Mouse (Mus musculus) stomach, postnatal 0 days (tissue): ENCODE data around the gene Cygb. TPM values are rescaled to one million over a fixed set of nuclear protein-coding genes. Genes with fewer than 3 reads are reported as not detected.

Experiments used
- ATAC-seq: fragments of 200-750 bp; cut with Nextera tagmentation; 2 replicates; pipeline ENCODE4 v1.8.0; 2017; ENCODE audit not compliant: low FRiP score, low TSS enrichment
- DNase-seq: peaks from one replicate; pipeline ENCODE4 v3.0.0-alpha.2; 2016; ENCODE audit warnings: low spot score
- H3K27ac ChIP-seq: fragments of 300-500 bp; sonication (generic); replicated peaks from 2 replicates; pipeline ENCODE4 v1.5.1; 2014; ENCODE audit warnings: mild to moderate bottlenecking, control low read depth
- H3K27me3 ChIP-seq: fragments of 300-500 bp; sonication (generic); 2 replicates; pipeline ENCODE4 v1.6.1; 2014; ENCODE audit warnings: low read length; ENCODE audit not compliant: control insufficient read depth, insufficient read depth
- H3K36me3 ChIP-seq: fragments of 300-500 bp; sonication (generic); 2 replicates; pipeline ENCODE4 v1.6.1; 2014; ENCODE audit warnings: low read length, mixed read lengths; ENCODE audit not compliant: control insufficient read depth, insufficient read depth
- H3K4me1 ChIP-seq: fragments of 300-500 bp; sonication (generic); replicated peaks from 2 replicates; pipeline ENCODE4 v1.6.1; 2014; ENCODE audit warnings: antibody characterized with exemption; ENCODE audit not compliant: control insufficient read depth, insufficient read depth
- H3K4me2 ChIP-seq: fragments of 300-500 bp; sonication (generic); replicated peaks from 2 replicates; pipeline ENCODE4 v1.6.1; 2014; ENCODE audit warnings: low read depth, mild to moderate bottlenecking, control low read depth, moderate library complexity
- H3K4me3 ChIP-seq: fragments of 300-500 bp; sonication (generic); 2 replicates; pipeline ENCODE4 v1.5.1; 2014; ENCODE audit warnings: low read depth, low read length, control low read depth
- H3K9ac ChIP-seq: fragments of 300-500 bp; sonication (generic); 2 replicates; pipeline ENCODE4 v1.6.1; 2014; ENCODE audit warnings: mild to moderate bottlenecking, low read length, control low read depth, mixed read lengths
- H3K9me3 ChIP-seq: fragments of 300-500 bp; sonication (generic); 2 replicates; pipeline ENCODE4 v1.6.1; 2016; ENCODE audit warnings: low read length; ENCODE audit not compliant: control insufficient read depth
- CTCF ChIP-seq: IDR thresholded peaks from 2 replicates; pipeline ENCODE4 v1.5.1; 2016; ENCODE audit warnings: antibody characterized with exemption, low read depth, mild to moderate bottlenecking, moderate library complexity
- EP300 ChIP-seq: optimal IDR thresholded peaks from 2 replicates; pipeline ENCODE3; 2016; ENCODE audit warnings: antibody characterized with exemption
- WGBS: fragments of 180-500 bp; shearing (Covaris S2); extraction: QIAGEN DNeasy Blood & Tissue Kit; methylation state at CpG from one replicate; pipeline ENCODE4 v1.1.7; 2014; 5-methylcytosine and 5-hydroxymethylcytosine counted together
- polyA plus RNA-seq: library from polyadenylated mRNA; unstranded; fragments of >200 nt; fragmentation: Nextera tagmentation; extraction: Ambion mirVana; gene quantifications from 2 replicates; pipeline ENCODE4 v1.2.1, GENCODE M21; 2015

The Cygb gene
- polyA plus RNA-seq, 1 experiment from 2014 or later = 22.2 TPM

DNA sequence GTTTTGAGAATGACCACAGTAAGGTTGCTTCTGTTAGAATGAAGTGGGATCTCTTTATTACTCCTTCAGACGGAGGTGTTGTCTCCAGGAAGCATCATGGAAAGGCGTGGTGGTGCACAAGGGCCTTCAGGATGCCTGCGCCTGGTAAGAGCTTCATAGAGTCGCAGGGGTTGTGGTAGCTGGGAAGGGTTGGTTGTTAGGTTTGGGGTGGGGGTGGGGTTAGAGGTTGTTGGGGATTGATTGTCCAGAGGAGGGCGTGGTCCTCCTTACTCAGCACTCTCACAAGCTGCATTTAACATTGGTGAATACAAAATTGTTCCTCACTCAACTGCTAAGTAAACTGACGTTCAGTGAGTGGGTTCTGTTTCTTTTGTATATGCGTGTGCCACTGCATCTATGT lies 18.5 kb upstream of the Cygb start:
- no peaks in the 10 kb centered on the region for H3K4me1 ChIP-seq
- 0 out of 2 replicates have a peak, but pooled peaks have one; percentile 17 for TF ChIP-seq CTCF
- no peak for TF ChIP-seq EP300
- H3K27ac ChIP-seq = no peak overlapping the region
- ATAC-seq (no peak), DNase-seq (no peak)
- no peaks in the 10 kb centered on the region for H3K27me3 ChIP-seq
- 7% methylated on average over 7 of the region's 7 CpGs for WGBS
- no peaks in the 10 kb centered on the region for H3K9me3 ChIP-seq
- H3K9ac ChIP-seq = peak overlapping the region; percentile 79; the same call in 1 of the 2 replicates
- peak overlapping the region; percentile 93 for H3K4me2 ChIP-seq
- H3K4me3 ChIP-seq = peak overlapping the region; percentile 71
- H3K36me3 ChIP-seq = peaks cover 17% of the 10 kb centered on the region; the same call in 1 of the 2 replicates

DNA sequence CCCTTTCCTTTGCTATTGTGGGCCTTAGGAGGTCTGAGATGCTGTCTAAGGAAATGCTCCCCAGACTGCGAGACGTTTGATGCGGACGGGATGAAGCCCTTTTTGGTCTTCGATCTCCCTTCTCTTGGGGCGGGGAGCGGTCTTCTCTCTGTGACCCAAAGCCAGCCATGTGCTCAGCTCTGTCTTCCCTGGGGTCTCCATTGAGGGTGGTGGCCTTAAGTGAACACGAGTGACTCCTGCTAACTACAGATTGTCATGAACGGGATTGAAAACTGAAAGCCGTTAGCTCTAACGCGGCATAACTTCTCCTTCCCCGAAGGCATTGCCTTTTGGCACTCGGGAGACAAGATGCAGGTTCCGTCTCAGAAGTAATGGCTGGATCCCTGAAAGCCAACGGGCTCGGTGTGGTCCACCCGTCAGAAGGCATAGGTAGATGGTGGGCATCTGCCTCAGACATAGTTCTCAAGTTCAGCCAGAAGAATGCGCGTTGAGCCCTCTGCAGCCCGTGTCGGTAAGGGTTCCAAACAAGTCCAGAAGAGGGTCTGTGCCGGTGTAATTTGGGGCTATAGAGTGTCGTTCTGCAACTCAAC lies 17.8 kb upstream of the Cygb start:
- Histone ChIP-seq H3K27me3 (no peaks in the 10 kb centered on the region), H3K9me3 (no peaks in the 10 kb centered on the region), H3K27ac (peak overlapping the region; percentile 80), H3K9ac (peak overlapping the region; percentile 79), H3K36me3 (peaks cover 17% of the 10 kb centered on the region; the same call in 1 of the 2 replicates), H3K4me3 (peak overlapping the region; percentile 71), H3K4me1 (no peaks in the 10 kb centered on the region), H3K4me2 (peak overlapping the region; percentile 93)
- no peak; the same call in 1 of the 2 replicates for ATAC-seq
- TF ChIP-seq CTCF (no peak), EP300 (no peak)
- WGBS = under 1% methylated on average over 24 of the region's 24 CpGs
- peak; percentile 35 for DNase-seq

DNA sequence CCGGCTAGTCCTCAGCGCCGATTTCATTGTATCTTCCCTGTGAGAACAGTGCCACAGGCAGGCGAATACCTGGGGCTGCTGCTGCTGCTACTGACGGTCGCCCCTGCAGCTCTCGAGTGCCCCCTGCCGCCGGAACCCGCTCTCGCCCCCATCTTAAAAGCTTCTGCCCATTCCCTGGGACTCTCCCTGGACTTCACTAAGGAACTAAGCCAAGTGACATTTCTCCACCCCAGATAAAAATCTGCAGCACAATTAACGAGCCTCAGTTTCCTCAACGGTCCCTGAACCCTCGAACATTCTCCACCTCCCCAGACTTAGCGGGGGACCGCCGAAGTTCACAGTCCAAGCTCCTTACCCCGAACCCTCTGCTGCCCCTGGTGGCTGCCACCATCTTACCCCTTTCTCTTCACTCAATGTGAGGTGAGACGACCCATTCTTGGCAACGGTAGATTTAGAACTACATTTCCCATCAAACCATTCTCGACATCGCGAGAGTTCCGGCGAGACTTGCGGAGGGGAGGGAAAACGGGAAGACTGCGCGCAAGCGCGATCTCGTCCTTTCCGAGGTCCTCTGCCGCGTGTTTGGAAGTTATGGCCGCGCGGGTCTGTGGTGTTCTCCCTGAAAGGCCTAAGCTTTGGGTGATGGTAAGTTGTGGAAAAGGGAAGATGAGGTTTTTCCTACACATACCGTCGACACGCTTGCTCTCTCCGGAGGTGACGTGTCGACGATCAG lies 17.2 kb upstream of the Cygb start:
- H3K36me3 ChIP-seq = peaks cover 15% of the 10 kb centered on the region; the same call in 1 of the 2 replicates
- peak overlapping the region; percentile 79 for H3K9ac ChIP-seq
- DNase-seq (peak; percentile 96), ATAC-seq (peak; percentile 91)
- H3K4me2 ChIP-seq = peak overlapping the region; percentile 93
- no peaks in the 10 kb centered on the region for H3K9me3 ChIP-seq
- H3K27ac ChIP-seq = peak overlapping the region; percentile 80
- TF ChIP-seq CTCF (peak; percentile 79), EP300 (peak; percentile 98)
- peak overlapping the region; percentile 71 for H3K4me3 ChIP-seq
- no peaks in the 10 kb centered on the region for H3K4me1 ChIP-seq
- 1% methylated on average over 45 of the region's 45 CpGs for WGBS
- no peaks in the 10 kb centered on the region for H3K27me3 ChIP-seq

DNA sequence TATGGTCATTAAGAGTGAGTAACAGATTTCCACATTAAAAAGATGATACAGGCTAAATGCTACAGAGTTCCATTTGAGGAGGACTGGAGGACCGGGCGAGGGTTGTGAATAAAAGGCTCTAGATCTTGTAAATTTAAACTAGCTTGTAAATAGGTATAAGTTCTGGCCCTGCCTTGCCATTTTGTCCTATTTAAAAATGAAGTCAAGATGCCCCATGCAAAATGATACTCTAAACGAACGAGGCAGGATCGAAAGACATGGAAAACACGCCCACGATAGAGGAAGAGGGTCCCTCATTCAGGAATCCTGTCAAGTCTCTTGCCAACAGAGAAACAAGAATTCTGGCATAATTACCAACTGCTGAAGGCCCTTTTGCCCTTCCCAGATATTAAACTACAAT lies 16.3 kb upstream of the Cygb start:
- Histone ChIP-seq H3K9me3 (no peaks in the 10 kb centered on the region), H3K27ac (no peak overlapping the region), H3K4me2 (no peak overlapping the region), H3K9ac (no peak overlapping the region), H3K4me3 (no peak overlapping the region), H3K4me1 (no peaks in the 10 kb centered on the region), H3K36me3 (0 out of 2 replicates have a peak, but pooled peaks cover 7% of the 10 kb centered on the region), H3K27me3 (no peaks in the 10 kb centered on the region)
- DNase-seq (no peak), ATAC-seq (no peak)
- TF ChIP-seq EP300 = no peak
- 82% methylated on average over 7 of the region's 7 CpGs for WGBS

DNA sequence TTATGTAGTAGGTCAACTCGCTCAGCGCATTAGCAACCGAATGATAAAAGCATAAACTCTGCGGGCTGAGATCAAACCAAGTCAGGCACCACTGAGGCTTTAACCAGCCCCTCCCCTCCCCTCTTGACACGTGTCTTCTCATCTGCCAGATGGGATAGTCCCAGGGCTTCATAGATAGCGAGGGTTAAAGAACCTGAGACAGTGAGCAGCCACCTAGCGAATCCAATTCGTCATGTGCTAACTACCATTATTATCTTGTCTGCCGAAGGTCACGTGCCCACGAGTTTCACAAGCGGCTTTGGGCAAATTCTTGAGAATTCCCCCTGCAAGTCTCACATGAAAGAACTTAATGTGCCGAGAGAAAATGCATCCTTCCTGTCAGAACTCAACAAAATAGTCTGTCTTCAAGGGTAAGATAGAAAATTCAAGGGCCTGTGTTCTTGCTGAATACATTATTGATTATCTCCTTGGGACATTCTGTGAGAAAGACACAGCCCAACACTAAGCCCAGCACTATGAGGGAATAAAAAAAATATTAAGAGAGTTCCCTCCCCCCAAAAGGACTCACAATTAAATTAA lies 15.8 kb upstream of the Cygb start:
- Histone ChIP-seq H3K9ac (no peak overlapping the region), H3K36me3 (0 out of 2 replicates have a peak, but pooled peaks cover 6% of the 10 kb centered on the region), H3K4me3 (no peak overlapping the region), H3K27me3 (no peaks in the 10 kb centered on the region), H3K4me2 (no peak overlapping the region), H3K4me1 (no peaks in the 10 kb centered on the region), H3K9me3 (no peaks in the 10 kb centered on the region), H3K27ac (no peak overlapping the region)
- WGBS = 50% methylated on average over 13 of the region's 13 CpGs
- ATAC-seq (no peak), DNase-seq (no peak)
- TF ChIP-seq CTCF = no peak
- TF ChIP-seq EP300 = no peak
